ENCODE assay signal across 9 mouse cellular contexts in the genomic region with DNA sequence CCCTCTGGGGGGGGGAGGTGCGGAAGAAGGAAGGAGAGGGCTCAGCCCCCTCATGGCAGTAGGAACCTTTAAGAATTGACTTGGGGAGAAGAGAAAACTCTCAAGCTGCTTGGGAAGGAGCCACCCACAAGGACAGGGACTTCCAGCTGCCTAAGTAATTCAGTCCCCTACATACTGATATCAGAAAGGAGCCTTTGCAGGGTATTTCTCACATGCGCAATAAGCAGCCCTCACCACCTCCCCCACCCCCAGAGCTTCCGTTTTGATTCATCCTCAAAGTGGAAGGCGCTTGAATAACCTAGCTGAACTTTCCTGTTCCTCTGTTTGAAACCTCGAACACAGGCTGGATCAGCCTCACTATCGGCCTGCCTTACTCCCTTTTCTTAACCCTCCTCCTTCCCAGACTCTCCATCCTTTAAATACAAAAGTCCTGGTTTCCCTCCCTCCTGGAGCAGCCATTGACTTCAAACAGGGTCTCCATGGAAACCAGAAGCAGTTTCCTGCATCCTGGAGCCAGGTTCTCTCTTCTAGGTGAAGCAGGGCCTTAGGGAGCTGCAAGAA.
A peak's percentile ranks its signal among the peaks of the same experiment; 100 is the strongest.
DNase-seq lines count a peak whose midpoint lies in the region; ATAC-seq and TF ChIP-seq lines count a peak whose summit lies in the region.
"Had no signal": no experiment of that assay in that cellular context is flagged by ENCODE, and none has a peak within 500 bp of the region (broad histone marks: within the 10 kb centered on the region; RNA-seq: fewer than 3 reads in every experiment).

No protein-coding gene starts in this region.

- H3K9me3 ChIP-seq in kidney, embryonic 14.5 days (ENCODE audit: control insufficient read depth, low read length): no peaks in the 10 kb centered on the region
- 0 out of 2 replicates have a peak, but pooled peaks cover 5% of the 10 kb centered on the region for H3K9me3 ChIP-seq in heart, embryonic 16.5 days (replicated peaks; ENCODE audit: control insufficient read depth, low read length)
- H3K9me3 ChIP-seq: liver, embryonic 13.5 days had no signal

- TF ChIP-seq POLR2A in kidney, adult 2 months (IDR thresholded peaks at IDR 0.05; ENCODE audit: low read depth, low read length): no peak

- H3K4me1 ChIP-seq in kidney, embryonic 14.5 days (ENCODE audit: control insufficient read depth, insufficient read depth, low read length): peaks cover 6% of the 10 kb centered on the region; the same call in 1 of the 2 replicates
- no peaks in the 10 kb centered on the region for H3K4me1 ChIP-seq in kidney, adult 2 months (ENCODE audit: control insufficient read depth, insufficient read depth, low read length)
- peaks cover 10% of the 10 kb centered on the region for H3K4me1 ChIP-seq in heart, embryonic 16.5 days (ENCODE audit: control insufficient read depth, insufficient read depth, low read length)
- H3K4me1 ChIP-seq: liver, embryonic 13.5 days had no signal

- DNase-seq in kidney, adult 2 months: no peak
- peak; percentile 80 to 83 for DNase-seq in cerebellum, postnatal 10 days
- peak; percentile 34 to 45 for DNase-seq in left cerebral cortex, postnatal 10 days (ENCODE audit: extremely low spot score in 1 of 2, low spot score in 2 of 2)
- DNase-seq in right cerebral cortex, adult 2 months (ENCODE audit: low spot score in 2 of 2): peak; percentile 54 to 60
- no peak for DNase-seq in urinary bladder, postnatal 14 days (ENCODE audit: low spot score)
- no peak for DNase-seq in thymus, postnatal 4 days
- DNase-seq: liver, embryonic 13.5 days had no signal

- no peaks in the 10 kb centered on the region for H3K36me3 ChIP-seq in kidney, embryonic 14.5 days (ENCODE audit: control insufficient read depth, insufficient read depth, low read length)
- H3K36me3 ChIP-seq in kidney, adult 2 months (ENCODE audit: control insufficient read depth, insufficient read depth, low read length): no peaks in the 10 kb centered on the region
- no peaks in the 10 kb centered on the region for H3K36me3 ChIP-seq in heart, embryonic 16.5 days (ENCODE audit: control insufficient read depth, insufficient read depth)
- H3K36me3 ChIP-seq: liver, embryonic 13.5 days had no signal

- no peak overlapping the region for H3K27ac ChIP-seq in kidney, embryonic 14.5 days (ENCODE audit: low read depth, low read length)
- no peak overlapping the region for H3K27ac ChIP-seq in kidney, adult 2 months (ENCODE audit: insufficient read depth, low read depth, low read length)
- peak overlapping the region; percentile 23; the same call in 1 of the 2 replicates for H3K27ac ChIP-seq in heart, embryonic 16.5 days (ENCODE audit: low read length)
- H3K27ac ChIP-seq: liver, embryonic 13.5 days had no signal

- 18% methylated on average over 6 of the region's 6 CpGs for WGBS in kidney, embryonic 14.5 days
- whole genome bisulfite sequencing in kidney, adult 2 months: 26% methylated on average over 6 of the region's 6 CpGs
- WGBS in heart, embryonic 16.5 days: 24% methylated on average over 6 of the region's 6 CpGs

- peak overlapping the region; percentile 21; the same call in 1 of the 2 replicates for H3K4me2 ChIP-seq in kidney, embryonic 14.5 days (replicated peaks; ENCODE audit: low read depth, low read length)
- H3K4me2 ChIP-seq in heart, embryonic 16.5 days (ENCODE audit: low read depth, low read length): peak overlapping the region; percentile 52
- H3K4me2 ChIP-seq: liver, embryonic 13.5 days had no signal

- peak; percentile 46; the same call in 1 of the 2 replicates for ATAC-seq in kidney, embryonic 14.5 days (ENCODE audit: low FRiP score, low TSS enrichment)
- peak; percentile 14; the same call in 1 of the 2 replicates for ATAC-seq in heart, embryonic 16.5 days (replicated peaks; ENCODE audit: extremely low read depth, insufficient read depth, low FRiP score)

- no peak for TF ChIP-seq CTCF in kidney, adult 2 months (conservative IDR thresholded peaks at IDR 0.05; ENCODE audit: insufficient read depth, insufficient read length, low read depth, low read length)

- intact Hi-C loops in left cerebral cortex, postnatal 10 days (cut with DNase I): no loop called here

- no peaks in the 10 kb centered on the region for H3K27me3 ChIP-seq in kidney, embryonic 14.5 days (ENCODE audit: control insufficient read depth, insufficient read depth, low read length)
- H3K27me3 ChIP-seq in kidney, adult 2 months (replicated peaks; ENCODE audit: control insufficient read depth, insufficient read depth, low read length): no peaks in the 10 kb centered on the region; the same call in 1 of the 2 replicates
- no peaks in the 10 kb centered on the region for H3K27me3 ChIP-seq in heart, embryonic 16.5 days (ENCODE audit: control insufficient read depth, insufficient read depth, low read length)
- H3K27me3 ChIP-seq: liver, embryonic 13.5 days had no signal

- no peak overlapping the region for H3K4me3 ChIP-seq in kidney, embryonic 14.5 days (ENCODE audit: low read length)
- H3K4me3 ChIP-seq in kidney, adult 2 months (ENCODE audit: insufficient read depth, low read depth, low read length): no peak overlapping the region
- H3K4me3 ChIP-seq in heart, embryonic 16.5 days (ENCODE audit: low read length): peak overlapping the region; percentile 19; the same call in 1 of the 2 replicates
- H3K4me3 ChIP-seq: liver, embryonic 13.5 days had no signal

- H3K9ac ChIP-seq in kidney, embryonic 14.5 days (ENCODE audit: low read depth, low read length): no peak overlapping the region
- H3K9ac ChIP-seq in heart, embryonic 16.5 days (ENCODE audit: low read length): 0 out of 2 replicates have a peak overlapping the region, but pooled peaks have one; percentile 15
- H3K9ac ChIP-seq: liver, embryonic 13.5 days had no signal

Comparison
In these comparisons a context has a peak if more than half of its experiments do, and no peak if none do; other contexts are left out.
1. DNase-seq: peak in cerebellum, postnatal 10 days (2 of 2), left cerebral cortex, postnatal 10 days (2 of 2) and right cerebral cortex, adult 2 months (2 of 2); none in kidney, adult 2 months (single experiment), urinary bladder, postnatal 14 days (single experiment) and thymus, postnatal 4 days (single experiment).